Mouse (Mus musculus): ENCODE data around the gene Ccdc14. TPM values are rescaled to one million over a fixed set of nuclear protein-coding genes. Genes with fewer than 3 reads are reported as not detected.

Ccdc14 gene
- polyA plus RNA-seq (2017; shearing (Covaris generic)) = 1 to 10 TPM; 2.3 to 4.0 TPM

GRCm38 (mm10) chr16:34690334-34691144, at the start of gene Ccdc14:
TSS of gene Ccdc14 (plus strand) at chr16:34690616.

DNA sequence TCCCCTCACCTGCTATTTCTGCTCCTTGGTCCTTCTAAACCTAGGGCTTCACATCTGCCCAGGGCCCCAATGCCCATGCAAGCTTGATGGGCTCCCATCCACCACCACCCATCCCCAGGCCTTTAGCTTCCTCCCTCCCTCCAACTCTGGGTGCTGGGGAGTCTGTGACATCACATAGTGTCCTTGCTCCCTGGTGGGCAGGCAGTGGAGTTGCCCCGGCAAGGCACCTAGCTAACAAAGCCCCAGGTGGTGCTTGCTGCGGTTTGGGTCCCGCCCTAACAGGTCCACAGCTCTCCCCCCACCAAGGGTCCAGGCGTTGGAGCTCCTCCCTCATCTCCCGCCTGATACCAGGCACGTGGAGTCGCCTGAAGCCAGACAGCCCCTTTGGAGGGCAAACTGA, 40.8 kb upstream of the Ccdc14 start, which contains the start of gene Ropn1:
Gene Ropn1, plus strand, starts transcription at position 301 of the 400 bp plus-strand sequence.

GRCm38 (mm10) chr16:34745065-34745585, 54.7 kb downstream of the Ccdc14 start, which contains the start of gene Mylk:
TSS of gene Mylk (plus strand) at chr16:34745210.

Other genes starting within 250 kb of the Ccdc14 start
- gene Kalrn, start 117.1 kb upstream of the Ccdc14 start, polyA plus RNA-seq (2017; shearing (Covaris generic)) = 1 to 10 TPM; 1.2 to 3.1 TPM
- under 1 TPM in 1 of 2 experiments, not detected in 1; 0.24 TPM for gene Ropn1, start 40.7 kb upstream of the Ccdc14 start, polyA plus RNA-seq (2017; shearing (Covaris generic))
- gene Mylk, start 54.6 kb downstream of the Ccdc14 start, polyA plus RNA-seq (2017; shearing (Covaris generic)) = 1 to 10 TPM in 1 of 2 experiments, under 1 TPM in 1; 0.34 to 1.5 TPM